Mouse (Mus musculus): ENCODE results near the gene Tspan7. TPM values are rescaled to one million over a fixed set of nuclear protein-coding genes. Genes with fewer than 3 reads are reported as not detected.

The Tspan7 gene
- polyA plus RNA-seq, 1 experiment from 2014 or later: 336 TPM

DNA sequence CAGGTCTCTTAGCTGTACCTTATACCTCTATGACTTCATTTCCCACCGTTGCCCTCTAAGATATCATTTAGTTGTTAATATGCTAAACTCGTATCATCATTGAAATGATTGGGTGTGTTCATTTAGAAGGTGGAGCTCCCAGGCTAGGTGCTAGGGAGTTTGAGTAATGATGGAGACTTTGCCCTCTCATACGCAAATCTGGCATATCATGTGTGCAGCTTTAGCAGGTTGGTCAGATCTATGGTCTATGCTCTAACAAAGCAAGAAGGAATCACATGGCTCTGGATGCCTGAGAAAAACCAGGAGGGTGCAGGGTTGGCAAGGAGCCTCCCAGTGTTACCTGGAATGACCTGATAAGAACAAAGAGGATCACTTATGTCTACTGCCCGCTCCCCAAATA lies 91.4 kb downstream of the Tspan7 start:
- H3K9me3 ChIP-seq (ENCODE audit: control insufficient read depth, low read length): no peaks in the 10 kb centered on the region
- H3K4me2 ChIP-seq (ENCODE audit: low read length): no peak overlapping the region
- no peak for ATAC-seq
- H3K9ac ChIP-seq (replicated peaks; ENCODE audit: low read depth, low read length): no peak overlapping the region
- H3K36me3 ChIP-seq (ENCODE audit: control insufficient read depth, insufficient read depth): no peaks in the 10 kb centered on the region
- 68% methylated on average over 4 of the region's 4 CpGs for WGBS
- no peak overlapping the region for H3K4me3 ChIP-seq (replicated peaks; ENCODE audit: low read length)
- H3K4me1 ChIP-seq (replicated peaks; ENCODE audit: control insufficient read depth, insufficient read depth, low read length): peaks cover 6% of the 10 kb centered on the region; the same call in 1 of the 2 replicates
- no peaks in the 10 kb centered on the region for H3K27me3 ChIP-seq (replicated peaks; ENCODE audit: control insufficient read depth, insufficient read depth, low read length)
- no peak overlapping the region for H3K27ac ChIP-seq (ENCODE audit: low read length)

DNA sequence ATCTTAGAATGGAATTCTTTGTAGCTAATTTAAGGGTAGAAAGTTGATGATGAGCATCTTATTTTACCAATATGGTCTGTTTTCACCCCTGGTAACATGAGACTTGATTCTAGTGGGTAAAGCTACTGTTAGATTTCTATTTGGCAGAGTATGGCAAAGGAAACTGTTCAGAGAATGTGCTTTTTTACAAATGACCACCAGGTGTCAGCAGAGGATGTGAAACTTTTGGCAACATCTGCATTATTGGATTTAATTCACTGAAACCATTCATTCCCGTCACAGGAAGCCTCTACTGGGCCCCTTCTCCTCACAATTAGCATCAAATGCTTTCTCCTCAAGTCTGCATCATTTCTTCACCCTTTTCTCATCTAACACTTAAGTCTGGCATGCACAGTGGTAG lies 92.4 kb downstream of the Tspan7 start:
- no peak overlapping the region for H3K27ac ChIP-seq (ENCODE audit: low read length)
- H3K4me1 ChIP-seq (replicated peaks; ENCODE audit: control insufficient read depth, insufficient read depth, low read length): peaks cover 6% of the 10 kb centered on the region; the same call in 1 of the 2 replicates
- H3K9me3 ChIP-seq (ENCODE audit: control insufficient read depth, low read length): no peaks in the 10 kb centered on the region
- no peak overlapping the region for H3K4me2 ChIP-seq (ENCODE audit: low read length)
- 6% methylated on average over 1 of the region's 1 CpGs for WGBS
- H3K36me3 ChIP-seq (ENCODE audit: control insufficient read depth, insufficient read depth): no peaks in the 10 kb centered on the region
- no peak; the same call in 1 of the 2 replicates for ATAC-seq
- H3K27me3 ChIP-seq (replicated peaks; ENCODE audit: control insufficient read depth, insufficient read depth, low read length): no peaks in the 10 kb centered on the region
- no peak overlapping the region for H3K9ac ChIP-seq (replicated peaks; ENCODE audit: low read depth, low read length)
- no peak overlapping the region for H3K4me3 ChIP-seq (replicated peaks; ENCODE audit: low read length)

DNA sequence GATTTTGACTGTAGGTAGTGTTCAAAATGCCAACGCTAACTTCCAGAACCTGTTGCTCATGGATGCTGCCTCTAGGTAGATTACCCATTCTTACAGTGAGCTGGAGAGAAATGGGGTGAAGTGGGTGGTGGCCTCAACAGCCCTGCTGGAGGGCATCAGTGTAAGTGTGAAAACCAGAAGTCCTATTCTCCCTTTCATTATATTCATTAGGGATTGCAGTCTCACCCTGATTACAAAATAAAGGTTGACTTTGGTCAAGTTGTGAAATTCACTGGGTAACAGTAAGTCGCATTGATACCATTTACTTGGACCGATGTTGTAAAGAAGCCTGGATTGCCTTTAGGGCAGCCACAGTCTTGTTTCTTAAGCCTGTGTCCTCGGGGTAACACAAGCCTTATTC lies 97.8 kb downstream of the Tspan7 start:
- 84% methylated on average over 4 of the region's 4 CpGs for WGBS
- H3K9me3 ChIP-seq (ENCODE audit: control insufficient read depth, low read length): no peaks in the 10 kb centered on the region
- no peaks in the 10 kb centered on the region for H3K4me1 ChIP-seq (replicated peaks; ENCODE audit: control insufficient read depth, insufficient read depth, low read length)
- no peak overlapping the region for H3K4me2 ChIP-seq (ENCODE audit: low read length)
- H3K4me3 ChIP-seq (replicated peaks; ENCODE audit: low read length): no peak overlapping the region
- no peak for ATAC-seq
- H3K27me3 ChIP-seq (replicated peaks; ENCODE audit: control insufficient read depth, insufficient read depth, low read length): no peaks in the 10 kb centered on the region
- H3K9ac ChIP-seq (replicated peaks; ENCODE audit: low read depth, low read length): no peak overlapping the region
- no peak overlapping the region for H3K27ac ChIP-seq (ENCODE audit: low read length)
- no peaks in the 10 kb centered on the region for H3K36me3 ChIP-seq (ENCODE audit: control insufficient read depth, insufficient read depth)

DNA sequence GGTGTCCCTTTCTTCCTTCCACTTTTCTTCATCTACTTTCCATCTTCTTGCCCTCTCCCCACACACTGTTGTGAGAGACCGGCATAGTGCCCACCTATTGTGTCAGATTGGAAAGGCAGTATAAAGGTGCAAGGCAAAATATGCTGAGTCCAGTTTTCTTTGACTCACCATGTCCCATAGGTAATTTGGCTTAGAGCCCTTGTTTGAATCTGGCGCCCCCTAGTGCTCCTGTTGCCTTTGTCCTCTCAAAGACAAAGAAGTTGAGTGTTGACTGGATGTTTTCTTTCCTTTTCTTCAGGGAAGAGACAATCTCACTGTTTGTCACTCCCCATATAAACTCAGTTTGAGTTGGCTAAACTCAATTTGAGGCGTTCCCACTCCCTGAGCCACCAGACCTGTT lies 107.3 kb downstream of the Tspan7 start:
- no peaks in the 10 kb centered on the region for H3K27me3 ChIP-seq (replicated peaks; ENCODE audit: control insufficient read depth, insufficient read depth, low read length)
- no peaks in the 10 kb centered on the region for H3K4me1 ChIP-seq (replicated peaks; ENCODE audit: control insufficient read depth, insufficient read depth, low read length)
- H3K36me3 ChIP-seq (ENCODE audit: control insufficient read depth, insufficient read depth): no peaks in the 10 kb centered on the region
- no peak overlapping the region for H3K4me2 ChIP-seq (ENCODE audit: low read length)
- H3K27ac ChIP-seq (ENCODE audit: low read length): no peak overlapping the region
- no peak overlapping the region for H3K4me3 ChIP-seq (replicated peaks; ENCODE audit: low read length)
- ATAC-seq: no peak
- H3K9ac ChIP-seq (replicated peaks; ENCODE audit: low read depth, low read length): no peak overlapping the region
- 60% methylated on average over 3 of the region's 3 CpGs for WGBS
- no peaks in the 10 kb centered on the region for H3K9me3 ChIP-seq (ENCODE audit: control insufficient read depth, low read length)

DNA sequence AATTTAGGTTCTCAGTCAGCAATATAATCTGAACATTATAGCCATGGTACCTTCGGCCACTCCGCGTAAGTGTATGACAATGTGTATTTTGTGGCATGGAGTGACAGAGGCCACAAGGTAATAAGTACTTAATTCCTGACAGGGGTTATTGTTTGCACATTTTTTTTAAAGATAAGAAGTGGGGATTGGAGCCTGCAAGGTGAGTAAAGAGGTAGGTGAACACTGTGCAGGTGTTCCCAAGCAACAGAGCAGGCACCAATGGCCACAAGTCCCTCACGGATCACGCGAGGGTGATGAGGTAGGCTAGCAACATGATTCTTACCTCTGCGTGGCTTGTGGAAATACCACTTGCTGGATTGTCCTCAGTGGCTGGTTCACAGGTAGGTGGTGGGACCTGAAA lies 108.6 kb downstream of the Tspan7 start:
- no peaks in the 10 kb centered on the region for H3K9me3 ChIP-seq (ENCODE audit: control insufficient read depth, low read length)
- no peaks in the 10 kb centered on the region for H3K27me3 ChIP-seq (replicated peaks; ENCODE audit: control insufficient read depth, insufficient read depth, low read length)
- H3K36me3 ChIP-seq (ENCODE audit: control insufficient read depth, insufficient read depth): no peaks in the 10 kb centered on the region
- H3K4me1 ChIP-seq (replicated peaks; ENCODE audit: control insufficient read depth, insufficient read depth, low read length): no peaks in the 10 kb centered on the region
- H3K27ac ChIP-seq (ENCODE audit: low read length): no peak overlapping the region
- no peak overlapping the region for H3K9ac ChIP-seq (replicated peaks; ENCODE audit: low read depth, low read length)
- H3K4me2 ChIP-seq (ENCODE audit: low read length): no peak overlapping the region
- no peak overlapping the region for H3K4me3 ChIP-seq (replicated peaks; ENCODE audit: low read length)
- no peak for ATAC-seq
- WGBS: 98% methylated on average over 7 of the region's 7 CpGs

DNA sequence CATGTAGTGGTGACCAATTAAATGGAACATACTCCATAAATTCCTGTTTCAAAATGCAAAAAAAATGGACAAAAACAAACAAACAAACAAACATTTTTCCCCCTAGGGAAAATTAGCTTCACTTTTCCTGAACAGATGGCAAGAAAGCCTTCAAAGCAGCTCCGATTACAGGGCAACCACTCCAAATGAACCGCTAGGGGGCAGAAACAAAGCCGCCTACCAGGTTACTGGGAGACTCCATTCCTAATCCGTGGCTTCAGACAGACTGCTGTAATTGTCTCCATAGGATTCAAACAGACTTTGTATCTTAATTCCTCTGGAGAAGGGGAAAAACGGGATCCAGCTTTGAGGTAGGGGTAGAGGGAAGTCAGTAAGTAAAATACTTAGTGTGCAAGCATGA lies 132.2 kb downstream of the Tspan7 start:
- H3K9me3 ChIP-seq (ENCODE audit: control insufficient read depth, low read length): no peaks in the 10 kb centered on the region
- 13% methylated on average over 5 of the region's 5 CpGs for WGBS
- no peaks in the 10 kb centered on the region for H3K27me3 ChIP-seq (replicated peaks; ENCODE audit: control insufficient read depth, insufficient read depth, low read length)
- H3K9ac ChIP-seq (replicated peaks; ENCODE audit: low read depth, low read length): no peak overlapping the region
- H3K36me3 ChIP-seq (ENCODE audit: control insufficient read depth, insufficient read depth): no peaks in the 10 kb centered on the region
- no peak overlapping the region for H3K27ac ChIP-seq (ENCODE audit: low read length)
- no peak overlapping the region for H3K4me3 ChIP-seq (replicated peaks; ENCODE audit: low read length)
- no peak for ATAC-seq
- H3K4me1 ChIP-seq (replicated peaks; ENCODE audit: control insufficient read depth, insufficient read depth, low read length): no peaks in the 10 kb centered on the region
- no peak overlapping the region for H3K4me2 ChIP-seq (ENCODE audit: low read length)

DNA sequence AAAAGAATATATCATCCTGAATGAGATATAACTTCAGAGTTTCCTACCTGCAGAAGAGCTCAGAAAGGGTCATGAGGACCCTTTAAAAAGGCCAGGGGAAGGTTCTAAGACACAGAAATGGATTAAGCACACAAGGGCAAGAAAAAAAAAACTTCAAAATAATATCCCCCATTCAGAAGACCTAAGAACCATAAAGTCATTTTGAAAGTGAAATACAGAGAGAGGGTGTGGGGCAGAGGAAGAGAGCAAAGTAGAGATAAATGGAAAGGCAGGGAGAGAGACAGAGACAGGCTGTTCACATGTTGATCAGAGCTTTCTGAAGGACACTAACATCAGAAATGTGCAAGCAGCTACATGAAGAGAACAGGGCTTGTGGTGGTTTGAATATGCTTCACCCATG lies 156.1 kb downstream of the Tspan7 start:
- Histone ChIP-seq H3K4me3 (replicated peaks; ENCODE audit: low read length) (no peak overlapping the region), H3K27me3 (replicated peaks; ENCODE audit: control insufficient read depth, insufficient read depth, low read length) (no peaks in the 10 kb centered on the region), H3K27ac (ENCODE audit: low read length) (no peak overlapping the region), H3K9me3 (ENCODE audit: control insufficient read depth, low read length) (no peaks in the 10 kb centered on the region), H3K4me2 (ENCODE audit: low read length) (no peak overlapping the region), H3K9ac (replicated peaks; ENCODE audit: low read depth, low read length) (no peak overlapping the region), H3K36me3 (ENCODE audit: control insufficient read depth, insufficient read depth) (no peaks in the 10 kb centered on the region), H3K4me1 (replicated peaks; ENCODE audit: control insufficient read depth, insufficient read depth, low read length) (no peaks in the 10 kb centered on the region)
- no peak for ATAC-seq

Other genes starting within 250 kb of the Tspan7 start
- not detected in 2 replicates for gene Otc, start 232.9 kb upstream of the Tspan7 start, polyA plus RNA-seq (2015; fragmentation: Nextera tagmentation; extraction: Ambion mirVana)
- 97.8 and 104 TPM in 2 replicates for gene Mid1ip1, start 229.9 kb downstream of the Tspan7 start, polyA plus RNA-seq (2015; fragmentation: Nextera tagmentation; extraction: Ambion mirVana)

Measured in forebrain, embryonic 16.5 days (tissue).